Mouse (Mus musculus): ENCODE measurements around the gene Tssk1. TPM values are rescaled to one million over a fixed set of nuclear protein-coding genes. Genes with fewer than 3 reads are reported as not detected.

Tssk1 gene
- polyA plus RNA-seq, 1 experiment from 2014 or later: 0.05 TPM

DNA sequence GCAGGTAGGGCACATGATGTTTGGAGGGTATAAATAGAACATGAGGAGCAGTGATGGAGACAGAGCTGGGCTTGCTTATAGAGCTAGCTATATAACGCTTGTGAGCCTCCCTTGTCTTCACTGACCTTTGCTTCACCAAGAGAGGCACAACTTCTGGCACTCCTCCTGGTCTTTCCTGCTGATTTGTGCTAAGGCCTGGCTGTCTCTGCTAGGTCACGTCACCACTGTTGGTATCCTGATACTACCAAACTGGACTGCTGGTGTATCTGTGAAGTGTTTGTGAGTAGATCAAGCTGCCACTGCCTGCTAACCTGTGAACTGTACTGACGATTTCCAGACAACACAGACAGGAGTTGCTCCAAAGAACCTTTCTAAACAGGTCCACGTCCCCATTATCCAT, 18.8 kb upstream of the Tssk1 start:
- ATAC-seq (ENCODE audit: low FRiP score, low read depth): no peak
- H3K4me3 ChIP-seq: no peak overlapping the region
- H3K9ac ChIP-seq (replicated peaks): no peak overlapping the region
- WGBS: 89% methylated on average over 4 of the region's 4 CpGs
- H3K4me1 ChIP-seq: no peaks in the 10 kb centered on the region
- H3K4me2 ChIP-seq (replicated peaks): no peak overlapping the region
- peaks cover 42% of the 10 kb centered on the region for H3K36me3 ChIP-seq
- no peak overlapping the region for H3K27ac ChIP-seq (replicated peaks)
- H3K27me3 ChIP-seq: no peaks in the 10 kb centered on the region
- H3K9me3 ChIP-seq: no peaks in the 10 kb centered on the region

DNA sequence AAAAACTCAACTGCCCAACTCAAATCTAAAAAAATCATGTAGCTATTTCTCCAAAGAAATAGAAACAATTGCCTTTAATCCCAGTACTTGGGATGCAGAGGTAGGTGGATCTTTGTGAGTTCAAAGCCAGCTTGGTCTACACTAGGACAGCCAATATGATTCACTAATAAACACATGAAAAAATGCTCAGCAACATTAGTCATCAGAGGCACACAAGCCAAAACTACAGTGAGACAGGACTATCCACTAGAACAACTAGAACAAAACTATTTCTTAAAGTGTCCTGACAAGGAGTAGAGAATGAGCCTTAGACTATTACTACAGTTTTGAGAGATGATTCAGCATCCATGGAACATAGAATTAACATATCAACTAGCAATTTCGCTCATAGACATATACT, 17.9 kb upstream of the Tssk1 start:
- H3K36me3 ChIP-seq: peaks cover 34% of the 10 kb centered on the region
- ATAC-seq (ENCODE audit: low FRiP score, low read depth): no peak

DNA sequence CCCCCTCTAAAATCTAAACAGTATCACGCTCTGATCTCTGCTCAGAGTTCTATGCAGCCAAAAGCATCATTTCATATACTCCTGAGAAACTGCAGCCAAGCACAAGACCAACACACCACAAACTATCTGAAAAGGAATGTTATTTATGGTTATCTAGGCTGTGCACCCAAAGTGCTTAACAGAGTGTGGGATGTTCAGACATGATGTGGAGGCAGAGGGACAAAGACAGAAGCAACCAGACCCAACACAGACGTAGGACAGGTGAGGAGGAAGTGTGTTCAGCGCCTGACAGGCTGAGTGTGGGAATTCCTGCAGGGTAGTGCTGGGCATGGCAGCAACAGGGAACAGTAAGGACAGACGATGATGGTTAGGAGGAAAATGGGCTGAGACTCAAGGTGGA, 14.5 kb upstream of the Tssk1 start:
- 92% methylated on average over 4 of the region's 4 CpGs for WGBS
- Histone ChIP-seq H3K9me3 (no peaks in the 10 kb centered on the region), H3K4me3 (no peak overlapping the region), H3K36me3 (peaks cover 26% of the 10 kb centered on the region; the same call in 1 of the 2 replicates), H3K27me3 (no peaks in the 10 kb centered on the region), H3K9ac (replicated peaks) (no peak overlapping the region), H3K4me2 (replicated peaks) (no peak overlapping the region), H3K27ac (replicated peaks) (no peak overlapping the region), H3K4me1 (no peaks in the 10 kb centered on the region)
- no peak for ATAC-seq (ENCODE audit: low FRiP score, low read depth)

More for the DNA sequence above, 17.9 kb upstream of the Tssk1 start:
- Histone ChIP-seq H3K9me3 (no peaks in the 10 kb centered on the region), H3K4me2 (replicated peaks) (no peak overlapping the region), H3K4me1 (no peaks in the 10 kb centered on the region), H3K27me3 (no peaks in the 10 kb centered on the region), H3K27ac (replicated peaks) (no peak overlapping the region), H3K4me3 (no peak overlapping the region), H3K9ac (replicated peaks) (no peak overlapping the region)
- 97% methylated on average over 1 of the region's 1 CpGs for WGBS

DNA sequence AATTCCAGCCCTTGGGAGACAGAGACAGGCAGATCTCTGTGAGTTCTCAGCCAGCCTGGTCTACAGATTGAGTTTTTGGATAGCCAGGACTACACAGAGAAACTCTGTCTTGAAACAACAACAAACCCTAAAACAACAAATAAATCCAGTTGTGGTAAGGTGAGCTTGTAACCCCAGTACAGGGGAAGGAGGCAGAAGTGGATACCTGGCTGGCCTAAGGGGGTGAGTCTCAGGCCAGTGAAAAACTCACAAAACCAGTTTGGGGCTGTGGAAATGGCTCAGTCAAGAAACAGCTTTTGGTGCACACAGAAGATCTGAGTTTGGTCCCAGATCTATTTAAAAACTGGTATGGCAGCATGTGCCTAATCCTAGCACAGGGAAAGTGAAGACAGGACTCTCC, 11.8 kb upstream of the Tssk1 start:
- Histone ChIP-seq H3K27me3 (no peaks in the 10 kb centered on the region), H3K4me3 (no peak overlapping the region), H3K4me1 (0 out of 2 replicates have a peak, but pooled peaks cover 2% of the 10 kb centered on the region), H3K36me3 (peaks cover 22% of the 10 kb centered on the region; the same call in 1 of the 2 replicates), H3K27ac (replicated peaks) (no peak overlapping the region), H3K4me2 (replicated peaks) (no peak overlapping the region), H3K9me3 (no peaks in the 10 kb centered on the region), H3K9ac (replicated peaks) (no peak overlapping the region)
- ATAC-seq (ENCODE audit: low FRiP score, low read depth): no peak

DNA sequence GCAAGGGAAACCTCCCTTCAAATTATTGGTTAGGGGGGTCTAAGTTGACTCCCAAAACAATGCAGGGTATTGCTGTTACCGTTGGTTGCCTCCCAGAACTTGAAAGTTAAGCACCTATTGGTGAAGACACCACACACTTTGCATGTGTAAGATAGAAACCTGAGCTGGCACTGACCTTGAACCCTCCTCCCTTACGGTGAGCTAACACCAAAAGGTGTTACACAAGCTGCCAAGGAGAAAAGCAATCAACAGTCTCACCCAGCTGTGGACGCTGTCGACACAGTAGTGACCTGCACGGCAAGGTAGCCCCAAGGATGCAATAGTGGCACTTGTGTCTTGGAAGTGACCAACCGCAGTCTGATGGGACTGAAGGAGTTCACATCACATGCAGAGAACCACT, 9.9 kb upstream of the Tssk1 start:
- Histone ChIP-seq H3K9me3 (no peaks in the 10 kb centered on the region), H3K4me1 (0 out of 2 replicates have a peak, but pooled peaks cover 2% of the 10 kb centered on the region), H3K4me3 (no peak overlapping the region), H3K27me3 (no peaks in the 10 kb centered on the region), H3K36me3 (peaks cover 10% of the 10 kb centered on the region; the same call in 1 of the 2 replicates), H3K4me2 (replicated peaks) (no peak overlapping the region), H3K27ac (replicated peaks) (no peak overlapping the region), H3K9ac (replicated peaks) (no peak overlapping the region)
- no peak for ATAC-seq (ENCODE audit: low FRiP score, low read depth)
- WGBS: 89% methylated on average over 6 of the region's 6 CpGs

DNA sequence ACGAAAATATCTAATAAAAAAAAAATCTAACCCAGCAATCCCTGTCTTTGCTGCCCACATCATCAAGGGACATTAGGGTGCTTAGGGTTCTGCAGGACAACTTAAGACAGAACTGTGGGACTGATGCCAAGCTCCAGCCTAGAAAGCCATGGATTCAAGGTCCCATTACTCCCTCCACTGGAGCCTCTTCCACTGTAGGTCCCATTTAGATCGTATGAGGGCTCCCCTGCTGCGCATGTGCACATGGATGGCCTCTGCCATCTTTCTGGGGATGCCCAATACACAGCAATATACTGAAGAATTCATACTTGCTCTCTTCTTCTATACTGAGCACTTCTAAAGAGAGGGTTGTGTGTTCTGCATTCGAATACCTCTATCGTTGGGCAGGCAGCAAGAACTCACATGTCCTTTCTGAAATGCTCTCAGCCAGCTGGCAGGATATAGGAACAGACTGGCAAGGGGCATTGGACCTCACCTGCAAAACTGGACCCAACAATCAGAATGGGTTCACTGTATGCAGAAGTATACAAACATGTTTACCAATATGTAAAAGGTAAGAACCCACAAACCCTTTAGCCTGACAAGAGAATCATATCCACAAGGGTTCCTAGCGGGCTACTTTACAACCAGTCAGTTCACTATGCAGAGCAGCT, 4.2 kb upstream of the Tssk1 start:
- Histone ChIP-seq H3K9me3 (no peaks in the 10 kb centered on the region), H3K4me2 (replicated peaks) (peak overlapping the region; percentile 91), H3K27ac (replicated peaks) (no peak overlapping the region), H3K9ac (replicated peaks) (peak overlapping the region; percentile 96; the same call in 1 of the 2 replicates), H3K4me1 (peaks cover 22% of the 10 kb centered on the region), H3K36me3 (0 out of 2 replicates have a peak, but pooled peaks cover 3% of the 10 kb centered on the region), H3K27me3 (no peaks in the 10 kb centered on the region), H3K4me3 (peak overlapping the region; percentile 98)
- ATAC-seq (ENCODE audit: low FRiP score, low read depth): no peak
- 87% methylated on average over 6 of the region's 6 CpGs for WGBS

DNA sequence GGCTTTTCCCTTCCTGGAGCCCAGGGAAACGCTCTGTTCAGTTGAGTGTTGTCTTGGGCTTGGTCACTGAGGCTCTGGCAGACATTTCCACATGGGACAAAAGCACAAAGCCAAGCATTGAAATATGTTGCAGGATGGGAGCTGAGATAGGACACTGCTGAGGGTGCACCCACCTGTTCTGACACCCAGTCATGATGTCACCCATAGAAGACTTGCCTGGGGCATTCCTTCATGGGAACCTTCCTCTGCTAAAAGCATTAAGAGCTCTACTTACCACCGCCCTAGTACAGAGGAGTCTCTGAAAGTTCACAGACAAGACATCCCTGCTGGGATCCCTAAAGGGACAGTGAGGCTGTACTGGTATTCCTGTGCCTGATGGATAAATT, 3.7 kb upstream of the Tssk1 start:
- WGBS: 48% methylated on average over 2 of the region's 2 CpGs
- Histone ChIP-seq H3K4me3 (peak overlapping the region; percentile 98), H3K4me2 (replicated peaks) (peak overlapping the region; percentile 91), H3K27ac (replicated peaks) (no peak overlapping the region), H3K36me3 (0 out of 2 replicates have a peak, but pooled peaks cover 3% of the 10 kb centered on the region), H3K9ac (replicated peaks) (peak overlapping the region; percentile 96), H3K27me3 (no peaks in the 10 kb centered on the region), H3K4me1 (peaks cover 22% of the 10 kb centered on the region), H3K9me3 (no peaks in the 10 kb centered on the region)
- no peak for ATAC-seq (ENCODE audit: low FRiP score, low read depth)

DNA sequence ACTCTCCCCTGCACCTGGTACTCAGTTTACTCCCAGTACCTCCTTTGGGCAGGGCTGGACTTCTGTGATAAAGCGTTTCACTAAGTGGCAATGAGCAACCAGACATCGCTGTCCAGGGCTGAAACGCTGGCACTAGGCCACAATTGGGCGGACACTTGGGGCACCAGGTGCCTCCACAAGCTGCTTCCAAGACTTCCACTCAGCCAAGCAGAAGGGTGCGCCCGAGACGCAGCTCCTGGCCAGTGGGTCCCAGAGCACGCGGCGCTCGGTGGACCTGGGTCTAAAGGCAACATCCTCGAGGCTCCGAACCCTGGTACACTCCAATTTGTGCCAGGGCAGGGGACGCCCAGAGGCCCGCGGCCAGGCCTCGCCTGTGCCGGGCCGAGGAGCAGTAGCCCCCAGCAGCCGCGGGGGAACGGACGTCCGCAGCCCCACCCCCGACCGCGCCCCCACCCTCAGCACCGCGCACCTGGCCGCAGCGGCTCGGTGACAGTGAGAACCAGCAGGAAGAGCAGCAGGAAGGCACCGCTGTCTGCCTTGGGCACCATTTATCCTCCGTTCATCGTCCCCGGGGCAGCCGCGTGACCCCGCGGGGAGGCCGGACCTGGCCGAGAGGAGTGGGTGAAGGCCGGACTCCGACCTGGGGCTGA, 3.0 kb upstream of the Tssk1 start:
- Histone ChIP-seq H3K36me3 (0 out of 2 replicates have a peak, but pooled peaks cover 3% of the 10 kb centered on the region), H3K9me3 (no peaks in the 10 kb centered on the region), H3K27ac (replicated peaks) (peak overlapping the region; percentile 95), H3K4me2 (replicated peaks) (peak overlapping the region; percentile 91), H3K4me3 (peak overlapping the region; percentile 98), H3K4me1 (peaks cover 22% of the 10 kb centered on the region), H3K9ac (replicated peaks) (peak overlapping the region; percentile 96), H3K27me3 (no peaks in the 10 kb centered on the region)
- peak; percentile 66; the same call in 1 of the 2 replicates for ATAC-seq (ENCODE audit: low FRiP score, low read depth)
- WGBS: under 1% methylated on average over 38 of the region's 44 CpGs

DNA sequence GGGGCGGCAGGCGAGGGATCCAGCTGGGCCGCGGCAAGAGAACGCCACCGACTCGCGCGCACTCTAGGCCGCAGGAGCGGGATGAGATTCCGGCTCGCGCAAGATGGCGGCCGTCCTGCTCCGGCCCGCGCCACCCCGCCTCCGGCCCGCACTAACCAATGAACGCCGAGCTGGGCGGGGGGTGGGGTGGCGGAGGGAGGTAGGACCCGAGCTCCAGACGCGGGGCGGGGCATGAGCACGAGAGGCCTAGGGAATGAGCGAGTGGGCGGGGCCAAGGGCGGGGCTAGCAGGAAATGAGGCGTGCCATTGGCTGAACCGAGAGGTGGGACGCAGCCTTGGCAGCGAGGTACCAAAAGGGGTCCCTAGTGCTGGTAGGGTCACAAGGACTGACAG, 2.5 kb upstream of the Tssk1 start, which contains the start of gene Gm20518:
Gm20518 (minus strand) TSS at position 105 of the 393 bp plus-strand sequence.
- Histone ChIP-seq H3K9ac (replicated peaks) (peak within 1 kb of the TSS; percentile 96), H3K4me1 (peaks cover 22% of the 10 kb centered on the region), H3K27me3 (no peaks in the 10 kb centered on the region), H3K4me3 (peak within 1 kb of the TSS; percentile 98), H3K36me3 (0 out of 2 replicates have a peak, but pooled peaks cover 3% of the 10 kb centered on the region), H3K9me3 (no peaks in the 10 kb centered on the region), H3K27ac (replicated peaks) (peak within 1 kb of the TSS; percentile 95), H3K4me2 (replicated peaks) (peak within 1 kb of the TSS; percentile 91)
- under 1% methylated on average over 32 of the region's 38 CpGs for WGBS
- peak; percentile 98 for ATAC-seq (ENCODE audit: low FRiP score, low read depth)

DNA sequence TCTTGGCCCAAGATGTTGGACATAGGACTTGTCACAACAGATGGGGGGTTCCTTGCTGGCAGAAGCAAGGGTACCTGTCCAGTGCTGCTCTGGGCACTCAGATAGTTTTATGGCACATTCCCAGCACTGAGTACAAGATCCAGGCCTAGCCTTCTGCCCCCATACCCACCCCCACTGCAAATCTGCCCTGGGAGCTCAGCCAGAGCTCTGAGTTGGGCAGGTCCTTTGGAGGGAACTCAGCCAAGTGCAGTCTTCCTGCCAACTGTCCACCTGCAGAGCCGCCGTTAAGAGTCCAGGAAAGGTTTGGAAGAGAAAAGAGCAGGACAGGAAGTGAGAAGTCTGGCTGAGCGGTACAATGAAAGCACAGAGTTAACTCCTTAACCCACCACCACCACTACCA, 1.4 kb upstream of the Tssk1 start:
- 75% methylated on average over 3 of the region's 3 CpGs for WGBS
- Histone ChIP-seq H3K4me2 (replicated peaks) (no peak overlapping the region), H3K4me3 (no peak overlapping the region), H3K27me3 (no peaks in the 10 kb centered on the region), H3K9me3 (no peaks in the 10 kb centered on the region), H3K36me3 (0 out of 2 replicates have a peak, but pooled peaks cover 3% of the 10 kb centered on the region), H3K27ac (replicated peaks) (no peak overlapping the region), H3K4me1 (peaks cover 20% of the 10 kb centered on the region), H3K9ac (replicated peaks) (no peak overlapping the region)
- no peak for ATAC-seq (ENCODE audit: low FRiP score, low read depth)

DNA sequence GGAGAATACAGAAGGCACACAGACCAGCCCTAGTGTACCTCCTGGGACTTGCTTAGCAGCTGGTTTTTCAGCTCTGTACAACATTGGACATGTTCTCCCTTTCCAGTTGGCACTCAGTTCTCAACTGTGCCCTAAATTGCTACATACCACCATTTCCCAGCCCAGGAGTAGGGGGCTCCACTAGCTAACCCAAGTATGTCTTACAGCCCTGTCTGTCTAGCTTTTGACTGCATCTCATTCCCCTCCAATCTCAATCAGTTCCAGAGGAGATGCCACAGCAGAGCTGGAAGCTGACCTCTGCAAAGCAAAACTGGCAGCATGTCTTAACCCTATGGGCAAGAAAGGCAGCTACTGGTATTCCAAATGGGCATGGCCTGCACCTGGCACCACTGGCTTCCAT, 2.1 kb downstream of the Tssk1 start:
- H3K4me3 ChIP-seq: no peak overlapping the region
- no peak overlapping the region for H3K27ac ChIP-seq (replicated peaks)
- no peak overlapping the region for H3K4me2 ChIP-seq (replicated peaks)
- H3K9ac ChIP-seq (replicated peaks): no peak overlapping the region
- ATAC-seq (ENCODE audit: low FRiP score, low read depth): no peak
- peaks cover 6% of the 10 kb centered on the region; the same call in 1 of the 2 replicates for H3K4me1 ChIP-seq
- no peaks in the 10 kb centered on the region for H3K9me3 ChIP-seq
- no peaks in the 10 kb centered on the region for H3K27me3 ChIP-seq
- H3K36me3 ChIP-seq: peaks cover 31% of the 10 kb centered on the region

DNA sequence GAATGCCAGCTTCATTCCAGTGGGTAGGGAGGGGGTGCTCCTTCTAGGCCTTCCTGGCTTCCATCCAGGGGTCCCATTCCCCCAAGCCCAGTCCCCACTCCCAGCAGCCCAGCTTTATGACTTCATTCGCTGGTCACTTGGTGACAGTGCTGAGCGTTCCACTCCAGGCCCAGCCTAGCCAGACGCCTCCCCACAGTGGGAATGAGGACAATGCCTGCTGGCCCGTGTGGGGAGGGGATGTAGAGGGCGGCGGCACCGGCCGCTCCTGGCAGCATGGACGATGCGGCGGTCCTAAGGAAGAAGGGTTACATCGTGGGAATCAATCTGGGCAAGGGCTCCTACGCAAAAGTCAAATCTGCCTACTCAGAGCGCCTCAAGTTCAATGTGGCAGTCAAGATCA, 4.4 kb downstream of the Tssk1 start, which contains the start of the genes Dgcr2 and Tssk2:
Dgcr2 (minus strand) TSS at position 101 of the 400 bp plus-strand sequence.
Tssk2 (plus strand) TSS at position 176 of the 400 bp plus-strand sequence.
- Histone ChIP-seq H3K27ac (replicated peaks) (no peak within 1 kb of the TSS), H3K36me3 (peaks cover 55% of the 10 kb centered on the region), H3K9ac (replicated peaks) (no peak within 1 kb of the TSS), H3K9me3 (no peaks in the 10 kb centered on the region), H3K4me1 (no peaks in the 10 kb centered on the region), H3K27me3 (no peaks in the 10 kb centered on the region), H3K4me2 (replicated peaks) (no peak within 1 kb of the TSS), H3K4me3 (no peak within 1 kb of the TSS)
- WGBS: 94% methylated on average over 14 of the region's 14 CpGs
- no peak for ATAC-seq (ENCODE audit: low FRiP score, low read depth)

Measured in midbrain, embryonic 12.5 days (tissue).